Mouse (Mus musculus): ENCODE results near the gene Exoc3l2.

DNA sequence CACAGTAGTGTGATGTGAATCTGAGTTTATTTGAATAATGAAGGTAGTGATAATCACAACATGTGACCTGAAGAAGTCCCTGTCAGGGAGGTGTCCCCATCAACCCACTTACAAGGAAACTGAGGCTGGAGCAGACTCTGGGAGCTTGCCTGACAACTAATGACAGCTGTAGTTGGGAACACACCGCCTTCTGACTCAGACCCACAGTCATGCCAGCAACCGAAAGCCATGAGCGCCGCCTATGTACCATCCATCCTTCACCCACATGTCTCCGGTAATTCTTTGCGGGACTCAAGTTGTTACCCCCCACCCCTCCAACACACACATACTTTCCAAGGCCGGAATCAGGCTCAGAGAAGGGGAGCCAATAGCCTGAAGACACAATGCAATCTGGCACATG is 6.5 kb upstream of the Exoc3l2 start:
- no peak for TF ChIP-seq POLR2A (IDR thresholded peaks at IDR 0.05; ENCODE audit: low read depth, low read length)
- TF ChIP-seq CTCF (IDR thresholded peaks at IDR 0.05; ENCODE audit: extremely low read depth, insufficient read depth, insufficient read length, insufficient replicate concordance), result no peak
